Mouse (Mus musculus): ENCODE data around the gene Polr2c.
A peak's percentile ranks its signal among the peaks of the same experiment; 100 is the strongest.

GRCm38 (mm10) chr8:94861352-94861910 lies 4.2 kb downstream of the Polr2c start:
- TF ChIP-seq CTCF (IDR thresholded peaks at IDR 0.05; ENCODE audit: borderline replicate concordance, insufficient read depth, low read depth, low read length): peak; percentile 55; the same call in 1 of the 2 replicates
- TF ChIP-seq POLR2A (IDR thresholded peaks at IDR 0.05; ENCODE audit: borderline replicate concordance, insufficient read depth, low read length): no peak
